Mouse (Mus musculus): ENCODE data around the gene Gbgt1. TPM values are rescaled to one million over a fixed set of nuclear protein-coding genes. Genes with fewer than 3 reads are reported as not detected.

Gene Gbgt1
- polyA plus RNA-seq, 1 experiment, result not detected

- Histone ChIP-seq H3K27me3 (ENCODE audit: control insufficient read depth, insufficient read depth, insufficient read length) (peaks cover 30% of the 10 kb centered on the region), H3K4me3 (no peak overlapping the region), H3K4me2 (ENCODE audit: low read depth) (no peak overlapping the region), H3ac (ENCODE audit: control insufficient read depth, insufficient read length) (no peak overlapping the region), H3K36me3 (ENCODE audit: control insufficient read depth, insufficient read depth) (no peaks in the 10 kb centered on the region), H3K79me2 (ENCODE audit: control insufficient read depth, insufficient read depth) (peaks cover 10% of the 10 kb centered on the region)
- TF ChIP-seq TCF3 (IDR thresholded peaks at IDR 0.05; ENCODE audit: insufficient read length, low read depth), result no peak
- TF ChIP-seq MYOG (IDR thresholded peaks at IDR 0.05; ENCODE audit: control insufficient read depth in 1 of 3, insufficient read depth in 1 of 3, insufficient read length in 2 of 3, low read depth in 2 of 3), result no peak
- no peak for TF ChIP-seq MAX (IDR thresholded peaks at IDR 0.05; ENCODE audit: low read depth)
- no peak for TF ChIP-seq REST (IDR thresholded peaks at IDR 0.05; ENCODE audit: insufficient read depth, insufficient read length)
- TF ChIP-seq MYOD1 (IDR thresholded peaks at IDR 0.05; ENCODE audit: control insufficient read depth in 1 of 3, insufficient read length in 2 of 3, low read depth in 2 of 3), result no peak
- TF ChIP-seq E2F4 (IDR thresholded peaks at IDR 0.05; ENCODE audit: insufficient read depth), result no peak
- TF ChIP-seq SRF (IDR thresholded peaks at IDR 0.05; ENCODE audit: control insufficient read depth, insufficient read length, low read depth), result no peak
- TF ChIP-seq USF1 (IDR thresholded peaks at IDR 0.05; ENCODE audit: low read depth), result no peak
- no peak for TF ChIP-seq POLR2AphosphoS2 (IDR thresholded peaks at IDR 0.05; ENCODE audit: insufficient read length, low read depth)
- no peak for TF ChIP-seq CEBPB (IDR thresholded peaks at IDR 0.05; ENCODE audit: insufficient read depth, poor library complexity, severe bottlenecking)
- TF ChIP-seq TCF12 (IDR thresholded peaks at IDR 0.05; ENCODE audit: insufficient read depth, poor library complexity, severe bottlenecking), result no peak
- no peak for TF ChIP-seq POLR2A (IDR thresholded peaks at IDR 0.05; ENCODE audit: insufficient read length, low read depth)
Observed at GRCm38 (mm10) chr2:28463919-28464318, 32.8 kb upstream of the Gbgt1 start.

- Histone ChIP-seq H3K36me3 (ENCODE audit: control insufficient read depth, insufficient read depth) (peaks cover 5% of the 10 kb centered on the region), H3K79me2 (ENCODE audit: control insufficient read depth, insufficient read depth) (peaks cover 10% of the 10 kb centered on the region), H3K27me3 (ENCODE audit: control insufficient read depth, insufficient read depth, insufficient read length) (peaks cover 30% of the 10 kb centered on the region), H3K4me3 (no peak overlapping the region), H3K4me2 (ENCODE audit: low read depth) (no peak overlapping the region), H3ac (ENCODE audit: control insufficient read depth, insufficient read length) (no peak overlapping the region)
- TF ChIP-seq TCF12 (IDR thresholded peaks at IDR 0.05; ENCODE audit: insufficient read depth, poor library complexity, severe bottlenecking) (no peak), POLR2AphosphoS2 (IDR thresholded peaks at IDR 0.05; ENCODE audit: insufficient read length, low read depth) (no peak), USF1 (IDR thresholded peaks at IDR 0.05; ENCODE audit: low read depth) (no peak)
Observed at GRCm38 (mm10) chr2:28464919-28465318, 31.8 kb upstream of the Gbgt1 start.

- H3K4me2 ChIP-seq (ENCODE audit: low read depth), result peak within 1 kb of the TSS; percentile 69
- peak; percentile 63 for TF ChIP-seq USF1 (IDR thresholded peaks at IDR 0.05; ENCODE audit: low read depth)
- TF ChIP-seq SRF (IDR thresholded peaks at IDR 0.05; ENCODE audit: control insufficient read depth, insufficient read length, low read depth), result no peak
- H3K4me3 ChIP-seq, result no peak within 1 kb of the TSS
- peaks cover 9% of the 10 kb centered on the region for H3K36me3 ChIP-seq (ENCODE audit: control insufficient read depth, insufficient read depth)
- peaks cover 10% of the 10 kb centered on the region for H3K79me2 ChIP-seq (ENCODE audit: control insufficient read depth, insufficient read depth)
- no peak within 1 kb of the TSS for H3ac ChIP-seq (ENCODE audit: control insufficient read depth, insufficient read length)
- H3K27me3 ChIP-seq (ENCODE audit: control insufficient read depth, insufficient read depth, insufficient read length), result peaks cover 22% of the 10 kb centered on the region
Observed at GRCm38 (mm10) chr2:28465836-28466518, 30.7 kb upstream of the Gbgt1 start, which contains the start of gene 1700007K13Rik. Gene 1700007K13Rik, minus strand, starts transcription at chr2:28466332.

- H3K27me3 ChIP-seq (ENCODE audit: control insufficient read depth, insufficient read depth, insufficient read length), result peaks cover 10% of the 10 kb centered on the region
- peak in 1 of 3 experiments; percentile 14 for TF ChIP-seq MYOG (IDR thresholded peaks at IDR 0.05; ENCODE audit: control insufficient read depth in 1 of 3, insufficient read depth in 1 of 3, insufficient read length in 2 of 3, low read depth in 2 of 3)
- no peak for TF ChIP-seq REST (IDR thresholded peaks at IDR 0.05; ENCODE audit: insufficient read depth, insufficient read length)
- no peak for TF ChIP-seq MAX (IDR thresholded peaks at IDR 0.05; ENCODE audit: low read depth)
- TF ChIP-seq POLR2AphosphoS2 (IDR thresholded peaks at IDR 0.05; ENCODE audit: insufficient read length, low read depth), result peak; percentile 86
- no peak for TF ChIP-seq TCF12 (IDR thresholded peaks at IDR 0.05; ENCODE audit: insufficient read depth, poor library complexity, severe bottlenecking)
- no peak for TF ChIP-seq CEBPB (IDR thresholded peaks at IDR 0.05; ENCODE audit: insufficient read depth, poor library complexity, severe bottlenecking)
- no peak for TF ChIP-seq USF1 (IDR thresholded peaks at IDR 0.05; ENCODE audit: low read depth)
- TF ChIP-seq POLR2A (IDR thresholded peaks at IDR 0.05; ENCODE audit: insufficient read length, low read depth), result peak; percentile 94
- H3K4me3 ChIP-seq, result peak within 1 kb of the TSS; percentile 68
- peak within 1 kb of the TSS; percentile 98 for H3K4me2 ChIP-seq (ENCODE audit: low read depth)
- peaks cover 14% of the 10 kb centered on the region for H3K36me3 ChIP-seq (ENCODE audit: control insufficient read depth, insufficient read depth)
- H3K79me2 ChIP-seq (ENCODE audit: control insufficient read depth, insufficient read depth), result peaks cover 10% of the 10 kb centered on the region
- H3ac ChIP-seq (ENCODE audit: control insufficient read depth, insufficient read length), result peak within 1 kb of the TSS; percentile 5
Observed at GRCm38 (mm10) chr2:28467860-28468485, 28.7 kb upstream of the Gbgt1 start, which contains the start of gene Mrps2. Gene Mrps2, plus strand, starts transcription at chr2:28468066.

- Histone ChIP-seq H3K4me3 (peak overlapping the region; percentile 68), H3ac (ENCODE audit: control insufficient read depth, insufficient read length) (peak overlapping the region; percentile 5), H3K36me3 (ENCODE audit: control insufficient read depth, insufficient read depth) (peaks cover 14% of the 10 kb centered on the region), H3K4me2 (ENCODE audit: low read depth) (peak overlapping the region; percentile 98), H3K79me2 (ENCODE audit: control insufficient read depth, insufficient read depth) (peaks cover 10% of the 10 kb centered on the region), H3K27me3 (ENCODE audit: control insufficient read depth, insufficient read depth, insufficient read length) (peaks cover 10% of the 10 kb centered on the region)
- no peak for TF ChIP-seq USF1 (IDR thresholded peaks at IDR 0.05; ENCODE audit: low read depth)
- no peak for TF ChIP-seq MYOG (IDR thresholded peaks at IDR 0.05; ENCODE audit: control insufficient read depth in 1 of 3, insufficient read depth in 1 of 3, insufficient read length in 2 of 3, low read depth in 2 of 3)
- no peak for TF ChIP-seq SRF (IDR thresholded peaks at IDR 0.05; ENCODE audit: control insufficient read depth, insufficient read length, low read depth)
- TF ChIP-seq E2F4 (IDR thresholded peaks at IDR 0.05; ENCODE audit: insufficient read depth), result no peak
- TF ChIP-seq REST (IDR thresholded peaks at IDR 0.05; ENCODE audit: insufficient read depth, insufficient read length), result no peak
- no peak for TF ChIP-seq MYOD1 (IDR thresholded peaks at IDR 0.05; ENCODE audit: control insufficient read depth in 1 of 3, insufficient read length in 2 of 3, low read depth in 2 of 3)
Observed at GRCm38 (mm10) chr2:28468486-28469225, 28.0 kb upstream of the Gbgt1 start.
